Mouse (Mus musculus): ENCODE measurements around the gene Gm5741. TPM values are rescaled to one million over a fixed set of nuclear protein-coding genes. Genes with fewer than 3 reads are reported as not detected.

The Gm5741 gene
- not detected in 2 replicates for polyA plus RNA-seq (2015; fragmentation: Nextera tagmentation; extraction: Ambion mirVana)

DNA sequence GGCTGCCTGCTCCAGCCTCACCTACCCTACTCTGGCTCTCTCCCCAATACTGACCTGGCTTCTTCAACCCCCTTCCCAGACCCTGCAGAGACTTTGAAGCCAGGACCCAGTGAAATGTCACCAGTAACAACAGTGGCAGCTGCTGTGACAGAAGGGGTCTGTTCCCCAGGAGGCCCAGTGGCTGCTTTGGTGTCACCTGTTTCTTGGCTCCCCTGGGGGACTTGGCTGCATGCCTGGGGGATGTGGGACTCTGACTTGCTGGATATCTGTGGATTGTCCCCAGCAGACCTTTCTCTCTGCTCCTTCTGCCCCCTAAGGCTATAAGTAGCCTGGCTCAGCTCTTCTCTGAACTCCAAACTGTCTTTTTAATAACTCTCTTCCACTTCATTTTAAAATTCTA is at the start of gene Gm5741:
TSS of gene Gm5741 (minus strand) at position 1 of the 400 bp plus-strand sequence.
- H3K9ac ChIP-seq (ENCODE audit: low read depth, low read length): no peak within 1 kb of the TSS
- ATAC-seq (ENCODE audit: low read depth): no peak
- H3K36me3 ChIP-seq (ENCODE audit: control insufficient read depth, insufficient read depth): no peaks in the 10 kb centered on the region
- H3K9me3 ChIP-seq (replicated peaks; ENCODE audit: control insufficient read depth, low read length): no peaks in the 10 kb centered on the region
- H3K4me1 ChIP-seq (ENCODE audit: control insufficient read depth, low read depth, low read length): peaks cover 19% of the 10 kb centered on the region
- no peak within 1 kb of the TSS for H3K4me2 ChIP-seq (ENCODE audit: low read depth, low read length)
- H3K27me3 ChIP-seq (ENCODE audit: control insufficient read depth, insufficient read depth, low read depth, low read length): no peaks in the 10 kb centered on the region
- no peak within 1 kb of the TSS for H3K27ac ChIP-seq (ENCODE audit: low read length)
- no peak within 1 kb of the TSS for H3K4me3 ChIP-seq (ENCODE audit: low read depth, low read length)

DNA sequence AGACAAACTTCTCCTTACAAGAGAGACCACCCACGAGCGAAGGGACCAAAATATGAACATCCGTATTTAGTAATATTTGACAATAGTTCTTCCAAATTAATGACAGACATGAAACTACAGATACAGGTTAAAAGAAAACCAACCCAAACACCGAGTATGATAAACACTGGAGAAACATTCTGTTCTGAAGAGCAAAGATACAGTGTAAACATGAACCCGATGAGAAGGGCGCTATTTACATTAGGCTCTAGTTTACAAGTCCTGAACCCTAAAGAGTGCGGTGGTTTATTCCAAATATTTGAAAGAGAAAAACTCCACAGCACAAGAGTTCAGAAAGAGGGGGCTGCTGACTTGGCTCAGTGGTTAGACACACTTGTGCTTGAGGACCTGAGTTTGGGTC is 49.2 kb upstream of the Gm5741 start:
- H3K36me3 ChIP-seq (ENCODE audit: control insufficient read depth, insufficient read depth): no peaks in the 10 kb centered on the region; the same call in 1 of the 2 replicates
- H3K4me2 ChIP-seq (ENCODE audit: low read depth, low read length): peak overlapping the region; percentile 24; the same call in 1 of the 2 replicates
- WGBS (ENCODE audit: insufficient replicate concordance): 59% methylated on average over 7 of the region's 7 CpGs
- H3K9me3 ChIP-seq (replicated peaks; ENCODE audit: control insufficient read depth, low read length): no peaks in the 10 kb centered on the region
- no peak overlapping the region for H3K9ac ChIP-seq (ENCODE audit: low read depth, low read length)
- peak overlapping the region; percentile 13; the same call in 1 of the 2 replicates for H3K27ac ChIP-seq (ENCODE audit: low read length)
- H3K4me3 ChIP-seq (ENCODE audit: low read depth, low read length): no peak overlapping the region
- H3K27me3 ChIP-seq (ENCODE audit: control insufficient read depth, insufficient read depth, low read depth, low read length): peaks cover 3% of the 10 kb centered on the region; the same call in 1 of the 2 replicates
- H3K4me1 ChIP-seq (ENCODE audit: control insufficient read depth, low read depth, low read length): no peaks in the 10 kb centered on the region
- ATAC-seq (ENCODE audit: low read depth): peak; percentile 75

DNA sequence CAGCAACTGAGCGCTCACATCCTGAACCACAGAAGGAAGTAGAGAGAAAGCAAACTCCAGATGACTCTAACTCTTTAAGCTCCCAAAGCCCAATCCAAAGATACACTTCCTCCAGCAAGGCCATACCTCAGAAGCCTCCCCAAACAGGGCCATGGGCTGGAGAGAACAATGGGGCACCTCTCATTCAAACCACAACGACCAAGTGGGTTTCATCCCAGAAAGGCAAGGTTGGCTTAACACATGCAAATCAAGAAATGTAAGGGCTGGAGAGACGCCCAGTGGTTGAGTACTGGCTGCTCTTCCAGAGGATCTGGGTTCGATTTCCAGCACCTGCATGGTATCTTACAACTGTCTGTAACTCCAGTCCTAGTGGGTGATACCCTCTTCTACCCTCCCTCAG is 47.7 kb upstream of the Gm5741 start:
- Histone ChIP-seq H3K27ac (ENCODE audit: low read length) (no peak overlapping the region), H3K9ac (ENCODE audit: low read depth, low read length) (no peak overlapping the region), H3K9me3 (replicated peaks; ENCODE audit: control insufficient read depth, low read length) (no peaks in the 10 kb centered on the region), H3K27me3 (ENCODE audit: control insufficient read depth, insufficient read depth, low read depth, low read length) (peaks cover 3% of the 10 kb centered on the region; the same call in 1 of the 2 replicates), H3K4me2 (ENCODE audit: low read depth, low read length) (no peak overlapping the region), H3K4me1 (ENCODE audit: control insufficient read depth, low read depth, low read length) (no peaks in the 10 kb centered on the region), H3K4me3 (ENCODE audit: low read depth, low read length) (no peak overlapping the region), H3K36me3 (ENCODE audit: control insufficient read depth, insufficient read depth) (peaks cover 13% of the 10 kb centered on the region)
- ATAC-seq (ENCODE audit: low read depth): no peak
- WGBS (ENCODE audit: insufficient replicate concordance): 51% methylated on average over 4 of the region's 4 CpGs

DNA sequence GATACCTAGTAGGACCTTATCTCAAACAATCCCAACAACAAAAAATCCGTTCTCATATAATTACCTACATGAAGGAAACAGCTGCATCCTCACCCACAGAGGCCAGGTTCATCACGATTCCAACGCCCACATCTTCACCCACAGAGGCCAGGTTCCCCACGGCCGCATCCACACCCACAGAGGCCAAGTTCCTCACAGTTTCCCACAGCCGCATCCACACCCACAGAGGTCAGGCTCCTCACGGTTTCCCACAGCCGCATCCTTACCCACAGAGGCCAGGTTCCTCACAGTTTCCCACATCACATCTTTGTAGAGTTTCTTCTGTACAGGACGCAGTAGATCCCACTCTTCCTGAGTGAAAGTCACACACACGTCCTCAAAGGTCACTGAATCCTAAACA is 45.5 kb upstream of the Gm5741 start:
- no peaks in the 10 kb centered on the region for H3K27me3 ChIP-seq (ENCODE audit: control insufficient read depth, insufficient read depth, low read depth, low read length)
- ATAC-seq (ENCODE audit: low read depth): no peak
- H3K36me3 ChIP-seq (ENCODE audit: control insufficient read depth, insufficient read depth): peaks cover 23% of the 10 kb centered on the region
- no peak overlapping the region for H3K4me3 ChIP-seq (ENCODE audit: low read depth, low read length)
- H3K9me3 ChIP-seq (replicated peaks; ENCODE audit: control insufficient read depth, low read length): no peaks in the 10 kb centered on the region
- no peak overlapping the region for H3K27ac ChIP-seq (ENCODE audit: low read length)
- no peaks in the 10 kb centered on the region for H3K4me1 ChIP-seq (ENCODE audit: control insufficient read depth, low read depth, low read length)
- 68% methylated on average over 10 of the region's 10 CpGs for whole genome bisulfite sequencing (ENCODE audit: insufficient replicate concordance)
- H3K9ac ChIP-seq (ENCODE audit: low read depth, low read length): no peak overlapping the region
- H3K4me2 ChIP-seq (ENCODE audit: low read depth, low read length): no peak overlapping the region

DNA sequence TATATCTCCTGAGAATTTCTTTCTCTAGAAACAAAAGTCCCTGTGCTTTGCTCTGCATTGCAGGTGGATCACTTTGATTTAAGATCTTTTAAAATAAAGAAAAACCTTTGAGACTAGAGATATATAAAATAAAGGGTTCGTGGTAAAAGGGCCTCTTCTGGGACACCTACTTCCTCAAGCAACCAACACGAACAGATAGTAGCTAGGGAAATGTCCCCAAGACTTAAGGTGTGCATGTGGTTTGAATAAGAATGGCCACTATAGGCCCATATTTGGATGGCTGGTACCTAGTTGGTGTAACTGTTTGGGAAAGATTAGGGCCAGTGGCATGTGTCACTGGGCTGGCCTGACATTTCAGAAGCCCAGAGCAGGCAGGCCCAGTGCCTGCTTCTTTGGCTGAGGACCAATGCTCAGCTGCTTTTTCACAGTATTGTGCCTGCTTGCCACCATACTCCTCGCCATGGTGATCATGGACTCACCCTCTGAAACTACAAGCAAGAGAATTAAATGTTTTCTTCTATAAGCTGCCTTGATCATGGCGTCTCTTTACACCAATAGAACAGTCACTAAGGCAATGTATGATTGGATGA is 32.4 kb upstream of the Gm5741 start:
- H3K9me3 ChIP-seq (replicated peaks; ENCODE audit: control insufficient read depth, low read length): peaks cover 4% of the 10 kb centered on the region
- H3K4me3 ChIP-seq (ENCODE audit: low read depth, low read length): no peak overlapping the region
- no peak overlapping the region for H3K4me2 ChIP-seq (ENCODE audit: low read depth, low read length)
- H3K27me3 ChIP-seq (ENCODE audit: control insufficient read depth, insufficient read depth, low read depth, low read length): no peaks in the 10 kb centered on the region
- H3K36me3 ChIP-seq (ENCODE audit: control insufficient read depth, insufficient read depth): peaks cover 12% of the 10 kb centered on the region
- no peak overlapping the region for H3K9ac ChIP-seq (ENCODE audit: low read depth, low read length)
- 54% methylated on average over 4 of the region's 4 CpGs for WGBS (ENCODE audit: insufficient replicate concordance)
- no peak overlapping the region for H3K27ac ChIP-seq (ENCODE audit: low read length)
- no peaks in the 10 kb centered on the region for H3K4me1 ChIP-seq (ENCODE audit: control insufficient read depth, low read depth, low read length)
- ATAC-seq (ENCODE audit: low read depth): no peak

DNA sequence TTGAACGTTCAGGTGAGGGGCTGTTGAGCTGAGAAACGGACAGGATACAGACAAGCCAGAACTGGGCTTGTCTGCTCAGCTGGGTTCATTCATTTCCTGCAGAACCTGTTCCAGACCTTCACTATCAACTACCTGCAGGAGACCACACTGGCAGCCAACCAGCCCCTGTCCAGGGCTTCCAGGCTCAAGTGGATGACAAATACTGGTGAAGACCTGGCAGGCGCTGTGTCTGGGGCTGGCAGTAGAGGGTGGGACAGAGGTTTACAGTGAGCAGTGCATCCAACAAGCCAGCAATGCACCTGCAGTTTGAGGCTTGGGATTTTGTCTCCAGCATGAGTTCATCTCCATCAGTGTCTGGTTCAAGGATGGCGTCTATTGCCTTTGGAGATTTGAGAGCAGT is 29.1 kb upstream of the Gm5741 start:
- H3K27ac ChIP-seq (ENCODE audit: low read length): no peak overlapping the region
- H3K36me3 ChIP-seq (ENCODE audit: control insufficient read depth, insufficient read depth): peaks cover 12% of the 10 kb centered on the region
- no peak overlapping the region for H3K4me3 ChIP-seq (ENCODE audit: low read depth, low read length)
- no peaks in the 10 kb centered on the region for H3K4me1 ChIP-seq (ENCODE audit: control insufficient read depth, low read depth, low read length)
- H3K9me3 ChIP-seq (replicated peaks; ENCODE audit: control insufficient read depth, low read length): peaks cover 4% of the 10 kb centered on the region
- WGBS (ENCODE audit: insufficient replicate concordance): 83% methylated on average over 4 of the region's 4 CpGs
- H3K27me3 ChIP-seq (ENCODE audit: control insufficient read depth, insufficient read depth, low read depth, low read length): no peaks in the 10 kb centered on the region
- H3K4me2 ChIP-seq (ENCODE audit: low read depth, low read length): no peak overlapping the region
- no peak for ATAC-seq (ENCODE audit: low read depth)
- no peak overlapping the region for H3K9ac ChIP-seq (ENCODE audit: low read depth, low read length)

DNA sequence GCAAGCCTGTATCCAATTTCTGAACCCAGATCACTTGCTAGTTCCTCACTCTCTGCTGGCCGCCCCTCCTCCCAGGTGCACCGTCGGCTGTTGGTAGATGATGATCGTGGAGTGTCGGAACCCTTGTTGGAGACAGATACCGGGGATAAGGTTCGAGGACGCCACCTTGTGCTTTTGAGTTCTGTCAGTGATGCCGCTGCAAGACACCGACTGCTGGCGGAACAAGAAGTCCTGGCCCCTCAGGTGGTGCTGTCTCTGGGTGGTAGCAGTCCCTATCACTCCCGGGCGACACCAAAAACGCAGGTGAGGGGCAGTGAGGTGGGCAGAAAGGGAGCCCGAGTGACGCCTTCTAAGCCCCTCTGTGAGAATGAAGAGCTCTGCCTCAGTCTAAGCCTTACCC is 28.4 kb upstream of the Gm5741 start:
- Histone ChIP-seq H3K4me1 (ENCODE audit: control insufficient read depth, low read depth, low read length) (no peaks in the 10 kb centered on the region), H3K4me3 (ENCODE audit: low read depth, low read length) (no peak overlapping the region), H3K4me2 (ENCODE audit: low read depth, low read length) (no peak overlapping the region), H3K27me3 (ENCODE audit: control insufficient read depth, insufficient read depth, low read depth, low read length) (no peaks in the 10 kb centered on the region), H3K27ac (ENCODE audit: low read length) (no peak overlapping the region), H3K36me3 (ENCODE audit: control insufficient read depth, insufficient read depth) (peaks cover 12% of the 10 kb centered on the region), H3K9ac (ENCODE audit: low read depth, low read length) (no peak overlapping the region), H3K9me3 (replicated peaks; ENCODE audit: control insufficient read depth, low read length) (no peaks in the 10 kb centered on the region)
- 81% methylated on average over 16 of the region's 16 CpGs for WGBS (ENCODE audit: insufficient replicate concordance)
- ATAC-seq (ENCODE audit: low read depth): no peak

DNA sequence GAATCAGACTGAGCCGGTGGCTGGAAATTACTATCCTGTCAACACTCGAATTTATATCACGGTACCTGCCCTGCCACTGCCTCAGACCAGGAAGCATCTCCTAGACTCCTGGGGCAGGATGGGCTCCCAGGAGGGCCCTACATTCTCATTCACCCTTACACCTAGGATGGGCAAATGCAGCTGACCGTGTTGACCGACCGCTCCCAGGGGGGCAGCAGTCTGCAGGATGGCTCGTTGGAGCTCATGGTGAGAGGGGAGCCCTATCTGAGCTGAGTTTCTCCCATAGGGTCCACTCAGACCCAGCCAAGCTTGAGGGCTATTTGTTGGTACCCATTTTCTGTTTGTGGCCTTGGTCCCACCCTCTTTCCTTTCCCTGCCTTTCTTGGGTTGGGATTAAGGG is 27.8 kb upstream of the Gm5741 start:
- Histone ChIP-seq H3K4me1 (ENCODE audit: control insufficient read depth, low read depth, low read length) (no peaks in the 10 kb centered on the region), H3K9ac (ENCODE audit: low read depth, low read length) (no peak overlapping the region), H3K4me2 (ENCODE audit: low read depth, low read length) (no peak overlapping the region), H3K9me3 (replicated peaks; ENCODE audit: control insufficient read depth, low read length) (no peaks in the 10 kb centered on the region), H3K4me3 (ENCODE audit: low read depth, low read length) (no peak overlapping the region), H3K27ac (ENCODE audit: low read length) (no peak overlapping the region), H3K27me3 (ENCODE audit: control insufficient read depth, insufficient read depth, low read depth, low read length) (no peaks in the 10 kb centered on the region), H3K36me3 (ENCODE audit: control insufficient read depth, insufficient read depth) (peaks cover 12% of the 10 kb centered on the region)
- ATAC-seq (ENCODE audit: low read depth): no peak
- 83% methylated on average over 7 of the region's 7 CpGs for WGBS (ENCODE audit: insufficient replicate concordance)

DNA sequence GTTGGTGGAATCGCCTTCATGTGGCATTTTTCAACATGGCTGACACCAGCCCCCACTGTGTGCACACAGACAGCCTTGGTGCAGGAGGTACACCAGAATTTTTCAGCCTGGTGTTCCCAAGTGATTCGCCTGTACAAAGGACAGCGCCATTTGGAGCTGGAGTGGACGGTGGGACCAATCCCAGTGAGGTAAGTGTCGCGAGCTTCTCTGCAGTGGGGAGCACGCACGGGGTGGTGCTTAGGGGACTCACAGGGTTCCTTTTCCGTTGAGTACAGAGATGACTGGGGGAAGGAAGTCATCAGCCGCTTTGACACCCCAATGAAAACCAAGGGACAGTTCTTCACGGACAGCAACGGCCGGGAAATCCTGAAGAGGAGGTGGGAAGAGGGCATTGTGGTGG is 27.3 kb upstream of the Gm5741 start:
- H3K4me1 ChIP-seq (ENCODE audit: control insufficient read depth, low read depth, low read length): no peaks in the 10 kb centered on the region
- no peaks in the 10 kb centered on the region for H3K27me3 ChIP-seq (ENCODE audit: control insufficient read depth, insufficient read depth, low read depth, low read length)
- no peak overlapping the region for H3K9ac ChIP-seq (ENCODE audit: low read depth, low read length)
- H3K4me3 ChIP-seq (ENCODE audit: low read depth, low read length): no peak overlapping the region
- no peaks in the 10 kb centered on the region for H3K9me3 ChIP-seq (replicated peaks; ENCODE audit: control insufficient read depth, low read length)
- H3K36me3 ChIP-seq (ENCODE audit: control insufficient read depth, insufficient read depth): peaks cover 12% of the 10 kb centered on the region
- no peak overlapping the region for H3K27ac ChIP-seq (ENCODE audit: low read length)
- ATAC-seq (ENCODE audit: low read depth): no peak
- 78% methylated on average over 13 of the region's 13 CpGs for WGBS (ENCODE audit: insufficient replicate concordance)
- H3K4me2 ChIP-seq (ENCODE audit: low read depth, low read length): no peak overlapping the region

Data from liver, embryonic 16.5 days (tissue).